Mouse (Mus musculus) heart, embryonic 16.5 days (tissue): ENCODE measurements around the gene Fer. TPM values are rescaled to one million over a fixed set of nuclear protein-coding genes. Genes with fewer than 3 reads are reported as not detected.

Experiments used
- ATAC-seq: fragments of 200-750 bp; cut with Nextera tagmentation; replicated peaks from 2 replicates; pipeline ENCODE4 v1.8.0; 2017; ENCODE audit warnings: moderate number of reproducible peaks; ENCODE audit not compliant: insufficient read depth, low FRiP score; ENCODE audit errors: extremely low read depth
- H3K27ac ChIP-seq: fragments of 300-500 bp; sonication (generic); 2 replicates; pipeline ENCODE4 v1.5.1; 2014; ENCODE audit warnings: mild to moderate bottlenecking, low read length, control low read depth, moderate library complexity
- H3K27me3 ChIP-seq: fragments of 300-500 bp; sonication (generic); 2 replicates; pipeline ENCODE4 v1.6.1; 2014; ENCODE audit warnings: low read length, mixed read lengths; ENCODE audit not compliant: control insufficient read depth, insufficient read depth
- H3K36me3 ChIP-seq: fragments of 300-500 bp; sonication (generic); 2 replicates; pipeline ENCODE4 v1.6.1; 2014; ENCODE audit not compliant: control insufficient read depth, insufficient read depth
- H3K4me1 ChIP-seq: fragments of 300-500 bp; sonication (generic); 2 replicates; pipeline ENCODE4 v1.6.1; 2014; ENCODE audit warnings: low read length, mixed read lengths; ENCODE audit not compliant: control insufficient read depth, insufficient read depth
- H3K4me2 ChIP-seq: fragments of 300-500 bp; sonication (generic); 2 replicates; pipeline ENCODE4 v1.6.1; 2014; ENCODE audit warnings: low read depth, mild to moderate bottlenecking, control low read depth, low read length
- H3K4me3 ChIP-seq: fragments of 300-500 bp; sonication (generic); 2 replicates; pipeline ENCODE4 v1.5.1; 2014; ENCODE audit warnings: mild to moderate bottlenecking, control low read depth, low read length
- H3K9ac ChIP-seq: fragments of 300-500 bp; sonication (generic); 2 replicates; pipeline ENCODE4 v1.6.1; 2014; ENCODE audit warnings: low read length, control low read depth
- H3K9me3 ChIP-seq: fragments of 300-500 bp; sonication (generic); replicated peaks from 2 replicates; pipeline ENCODE4 v1.6.1; 2016; ENCODE audit warnings: low read length; ENCODE audit not compliant: control insufficient read depth
- WGBS: fragments of 180-500 bp; shearing (Covaris S2); extraction: QIAGEN DNeasy Blood & Tissue Kit; methylation state at CpG from one replicate; pipeline ENCODE4 v1.1.7; 2014; 5-methylcytosine and 5-hydroxymethylcytosine counted together
- polyA plus RNA-seq: library from polyadenylated mRNA; unstranded; fragments of >200 nt; fragmentation: Nextera tagmentation; extraction: Ambion mirVana; gene quantifications from 2 replicates; pipeline ENCODE4 v1.2.1, GENCODE M21; 2015

Fer gene
- polyA plus RNA-seq, 1 experiment from 2014 or later = 22.8 TPM

DNA sequence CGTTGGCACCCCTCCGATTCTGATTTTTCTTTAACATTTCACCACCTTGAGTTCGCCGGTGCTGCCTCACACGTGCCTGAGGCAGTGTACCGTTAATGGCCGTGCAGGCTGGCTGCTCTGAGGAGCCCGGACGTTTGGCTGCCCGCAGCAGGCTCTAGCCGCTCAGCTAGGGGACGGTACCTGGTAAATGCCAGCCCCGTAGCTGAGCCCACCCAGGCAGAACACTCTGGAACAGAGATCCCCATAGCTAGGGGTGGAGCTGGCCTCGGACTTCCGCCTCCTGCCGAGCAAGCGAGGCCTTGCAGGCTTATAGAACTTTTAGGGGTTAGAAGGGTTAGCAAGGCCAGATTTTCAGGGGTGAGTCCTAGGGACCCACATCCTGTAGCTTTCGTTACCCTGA is 75.0 kb downstream of the Fer start:
- no peaks in the 10 kb centered on the region for H3K27me3 ChIP-seq
- 0 out of 2 replicates have a peak, but pooled peaks have one; percentile 18 for ATAC-seq
- no peaks in the 10 kb centered on the region for H3K9me3 ChIP-seq
- no peak overlapping the region for H3K4me3 ChIP-seq
- WGBS = 58% methylated on average over 18 of the region's 18 CpGs
- peaks cover 7% of the 10 kb centered on the region for H3K36me3 ChIP-seq
- no peaks in the 10 kb centered on the region for H3K4me1 ChIP-seq
- H3K4me2 ChIP-seq = peak overlapping the region; percentile 44; the same call in 1 of the 2 replicates
- no peak overlapping the region for H3K27ac ChIP-seq
- no peak overlapping the region for H3K9ac ChIP-seq

DNA sequence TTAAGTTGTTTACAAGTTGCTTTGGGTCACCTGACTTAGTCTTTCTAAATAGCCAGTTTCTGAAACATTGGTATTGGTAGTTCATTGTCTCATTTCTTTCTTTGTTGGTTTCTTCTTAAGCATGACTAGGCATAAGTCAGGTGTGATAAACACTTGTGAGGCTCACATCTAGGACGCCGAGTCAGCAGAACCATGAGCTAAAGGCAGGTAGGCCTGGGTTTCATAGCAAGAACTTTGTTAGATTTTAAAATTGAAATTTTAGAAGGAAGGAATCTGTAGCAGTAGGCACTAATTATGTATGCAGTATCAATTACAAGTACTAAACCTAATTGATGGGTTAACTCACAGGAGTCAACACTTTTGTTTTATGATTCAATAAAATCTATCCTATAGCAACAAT is 83.9 kb downstream of the Fer start:
- no peaks in the 10 kb centered on the region for H3K9me3 ChIP-seq
- H3K4me3 ChIP-seq = no peak overlapping the region
- H3K9ac ChIP-seq = no peak overlapping the region
- H3K27me3 ChIP-seq = no peaks in the 10 kb centered on the region
- peaks cover 2% of the 10 kb centered on the region; the same call in 1 of the 2 replicates for H3K36me3 ChIP-seq
- WGBS = 93% methylated on average over 2 of the region's 2 CpGs
- no peak overlapping the region for H3K27ac ChIP-seq
- ATAC-seq = no peak
- H3K4me2 ChIP-seq = no peak overlapping the region
- H3K4me1 ChIP-seq = no peaks in the 10 kb centered on the region

GRCm38 (mm10) chr17:63948811-63949210 is 85.9 kb downstream of the Fer start:
- H3K36me3 ChIP-seq = peaks cover 6% of the 10 kb centered on the region
- H3K9ac ChIP-seq = no peak overlapping the region
- no peaks in the 10 kb centered on the region for H3K4me1 ChIP-seq
- ATAC-seq = no peak
- no peak overlapping the region for H3K4me3 ChIP-seq
- no peak overlapping the region for H3K27ac ChIP-seq
- no peaks in the 10 kb centered on the region for H3K27me3 ChIP-seq
- 86% methylated on average over 4 of the region's 4 CpGs for WGBS
- no peak overlapping the region for H3K4me2 ChIP-seq
- H3K9me3 ChIP-seq = no peaks in the 10 kb centered on the region

DNA sequence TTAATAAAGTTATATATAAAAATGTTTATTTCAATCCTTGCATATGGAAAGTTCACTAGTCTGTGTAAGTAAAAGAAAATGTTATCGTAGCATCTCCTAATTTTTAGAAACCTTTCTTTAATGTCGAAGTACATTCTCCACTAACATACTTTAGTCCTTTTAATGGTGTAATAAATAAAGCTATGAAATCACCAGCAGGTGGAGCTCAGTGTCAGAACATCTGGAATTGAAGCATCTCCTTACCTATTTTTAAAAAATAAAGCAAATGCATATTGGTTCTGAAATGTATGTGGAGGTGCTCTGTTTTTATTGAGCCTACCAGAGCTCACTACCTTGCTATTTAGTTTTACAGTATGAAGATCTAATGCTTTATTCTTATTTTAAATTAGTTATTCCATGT is 88.6 kb downstream of the Fer start:
- Histone ChIP-seq H3K36me3 (peaks cover 4% of the 10 kb centered on the region; the same call in 1 of the 2 replicates), H3K4me3 (no peak overlapping the region), H3K4me1 (no peaks in the 10 kb centered on the region), H3K27me3 (no peaks in the 10 kb centered on the region), H3K9me3 (no peaks in the 10 kb centered on the region), H3K9ac (no peak overlapping the region), H3K4me2 (no peak overlapping the region), H3K27ac (no peak overlapping the region)
- WGBS = 80% methylated on average over 2 of the region's 2 CpGs
- ATAC-seq = no peak

GRCm38 (mm10) chr17:63967091-63967490 is 104.2 kb downstream of the Fer start:
- WGBS = 77% methylated on average over 3 of the region's 3 CpGs
- H3K36me3 ChIP-seq = no peaks in the 10 kb centered on the region
- no peak overlapping the region for H3K4me2 ChIP-seq
- H3K27ac ChIP-seq = no peak overlapping the region
- H3K27me3 ChIP-seq = no peaks in the 10 kb centered on the region
- no peak overlapping the region for H3K4me3 ChIP-seq
- no peak for ATAC-seq
- H3K9me3 ChIP-seq = no peaks in the 10 kb centered on the region
- H3K4me1 ChIP-seq = peaks cover 20% of the 10 kb centered on the region
- no peak overlapping the region for H3K9ac ChIP-seq

DNA sequence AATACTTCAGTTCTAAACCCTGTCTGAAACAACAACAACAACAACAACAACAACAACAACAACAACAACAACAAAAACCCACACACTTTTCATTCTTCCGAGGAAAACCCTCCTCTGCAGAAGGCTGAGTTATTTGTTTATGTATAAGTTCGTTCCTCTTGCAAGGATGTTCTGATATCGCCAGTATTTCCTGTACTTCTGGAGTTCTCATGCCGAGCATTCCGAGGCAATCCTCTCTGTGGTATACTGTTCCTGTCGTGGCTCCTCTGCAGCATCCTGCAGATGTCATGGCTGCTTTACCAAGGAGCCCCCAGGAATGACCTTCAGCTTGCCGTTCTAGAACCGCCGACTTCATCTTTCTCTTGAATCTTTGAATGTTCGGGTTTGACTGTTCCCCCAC is 106.6 kb downstream of the Fer start:
- H3K4me3 ChIP-seq = no peak overlapping the region
- 42% methylated on average over 10 of the region's 10 CpGs for WGBS
- peak overlapping the region; percentile 25; the same call in 1 of the 2 replicates for H3K9ac ChIP-seq
- H3K27me3 ChIP-seq = no peaks in the 10 kb centered on the region
- no peak overlapping the region for H3K4me2 ChIP-seq
- no peaks in the 10 kb centered on the region for H3K36me3 ChIP-seq
- H3K9me3 ChIP-seq = no peaks in the 10 kb centered on the region
- peaks cover 24% of the 10 kb centered on the region for H3K4me1 ChIP-seq
- peak; percentile 49; the same call in 1 of the 2 replicates for ATAC-seq
- peak overlapping the region; percentile 14; the same call in 1 of the 2 replicates for H3K27ac ChIP-seq

DNA sequence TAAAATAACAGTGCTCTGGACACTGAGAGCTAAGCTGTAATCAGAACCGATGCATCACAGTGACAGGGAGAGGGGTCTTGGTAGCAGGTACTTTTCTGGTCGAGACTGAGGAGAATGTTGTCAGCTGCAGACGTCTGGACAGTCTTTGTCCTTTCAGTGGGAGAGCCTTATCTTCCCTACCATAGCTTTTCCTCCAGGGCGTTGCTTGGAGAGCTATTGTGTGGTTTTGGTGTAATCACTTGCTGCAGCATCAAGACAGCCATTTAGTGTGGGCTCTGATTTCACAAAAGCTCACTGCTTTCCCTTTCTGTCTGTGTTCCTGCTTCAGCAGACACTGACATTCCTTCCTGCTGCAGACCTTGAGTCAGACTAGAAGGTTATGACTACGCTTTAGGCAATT is 107.4 kb downstream of the Fer start:
- Histone ChIP-seq H3K4me1 (peaks cover 24% of the 10 kb centered on the region), H3K4me3 (no peak overlapping the region), H3K9ac (no peak overlapping the region), H3K4me2 (no peak overlapping the region), H3K36me3 (no peaks in the 10 kb centered on the region), H3K9me3 (no peaks in the 10 kb centered on the region), H3K27me3 (no peaks in the 10 kb centered on the region), H3K27ac (peak overlapping the region; percentile 42; the same call in 1 of the 2 replicates)
- ATAC-seq = no peak
- WGBS = 27% methylated on average over 5 of the region's 5 CpGs

GRCm38 (mm10) chr17:63970939-63971338 is 108.1 kb downstream of the Fer start:
- no peaks in the 10 kb centered on the region for H3K27me3 ChIP-seq
- ATAC-seq = no peak
- H3K9ac ChIP-seq = no peak overlapping the region
- no peak overlapping the region for H3K4me2 ChIP-seq
- peaks cover 24% of the 10 kb centered on the region for H3K4me1 ChIP-seq
- WGBS = 80% methylated on average over 1 of the region's 1 CpGs
- no peak overlapping the region for H3K4me3 ChIP-seq
- no peaks in the 10 kb centered on the region for H3K9me3 ChIP-seq
- H3K27ac ChIP-seq = no peak overlapping the region
- no peaks in the 10 kb centered on the region for H3K36me3 ChIP-seq

DNA sequence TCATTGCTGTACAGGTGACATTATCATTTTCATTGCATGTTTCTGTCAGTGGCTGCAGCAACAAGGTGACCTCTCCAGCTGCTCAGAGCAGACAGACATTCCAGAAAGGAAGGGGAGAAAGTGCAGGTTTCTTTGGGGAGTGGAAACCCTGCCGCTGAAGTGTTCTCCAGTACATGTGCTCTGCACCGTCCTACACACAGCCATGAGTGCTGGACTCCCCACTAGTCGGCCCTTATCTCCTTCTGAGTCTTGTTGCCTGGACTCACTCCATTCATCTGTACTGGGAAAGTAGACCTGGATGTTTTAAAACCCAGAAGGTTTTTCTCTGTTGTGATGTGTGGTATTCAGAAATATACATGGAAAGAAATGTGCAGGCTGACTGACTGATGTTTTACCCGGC is 109.3 kb downstream of the Fer start:
- no peak overlapping the region for H3K4me3 ChIP-seq
- no peaks in the 10 kb centered on the region for H3K9me3 ChIP-seq
- H3K27me3 ChIP-seq = no peaks in the 10 kb centered on the region
- H3K27ac ChIP-seq = no peak overlapping the region
- no peak overlapping the region for H3K9ac ChIP-seq
- no peaks in the 10 kb centered on the region for H3K36me3 ChIP-seq
- no peak overlapping the region for H3K4me2 ChIP-seq
- peaks cover 20% of the 10 kb centered on the region for H3K4me1 ChIP-seq
- WGBS = 32% methylated on average over 4 of the region's 4 CpGs
- no peak for ATAC-seq
